Mouse (Mus musculus) cortical plate, adult 2 months (tissue): ENCODE measurements at regions not wholly inside any gene's neighbourhood (a gene's known extent, or its start where the extent isn't known, plus 50 kb on each side); places are given as distances from the start of the nearest gene placed in this dataset.

Experiments used
- CTCF ChIP-seq: fragments of 200-500 bp; IDR thresholded peaks from 2 replicates; pipeline ENCODE4 v1.5.1; 2011; ENCODE audit warnings: mild to moderate bottlenecking, control low read depth, low read length; ENCODE audit not compliant: insufficient read depth; ENCODE audit errors: extremely low read depth
- POLR2A ChIP-seq: fragments of 200-500 bp; IDR thresholded peaks from 2 replicates; pipeline ENCODE4 v1.6.1; 2011; ENCODE audit warnings: mild to moderate bottlenecking, low read length, control low read depth; ENCODE audit not compliant: insufficient read depth; ENCODE audit errors: extremely low read depth

DNA sequence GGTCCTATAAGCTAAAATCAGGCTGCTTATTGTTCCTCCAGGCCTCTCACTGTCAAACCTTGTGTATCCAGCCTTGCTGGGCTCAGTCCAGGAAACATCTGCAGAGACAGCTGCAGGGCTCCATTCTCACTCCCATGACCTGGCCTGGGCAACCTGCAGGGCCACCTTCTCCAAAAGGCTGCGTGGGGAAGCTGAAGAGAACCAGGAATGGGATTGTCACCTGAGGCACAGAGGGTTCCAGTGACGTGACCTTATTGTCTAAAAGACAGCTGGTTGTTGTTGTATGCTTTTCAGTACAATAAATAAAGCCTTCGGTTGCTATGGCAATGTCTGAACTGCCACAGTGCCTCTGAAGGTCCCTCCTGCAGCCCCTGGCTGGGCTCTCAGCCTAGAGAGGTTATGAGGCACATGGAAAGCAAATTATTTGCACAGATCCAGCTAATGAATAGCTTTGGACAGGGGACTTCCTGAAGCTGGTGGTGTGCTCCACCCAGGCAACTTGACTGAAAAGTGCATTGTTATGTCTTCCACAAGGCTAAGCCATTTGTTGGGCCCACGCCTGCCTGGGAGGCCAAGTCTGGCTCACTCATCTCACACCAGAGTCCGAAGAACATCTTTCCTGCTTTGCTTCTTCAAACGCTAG lies 250.1 kb downstream of the Ets1 start:
- TF ChIP-seq CTCF: no peak
- no peak for TF ChIP-seq POLR2A
